Mouse (Mus musculus): ENCODE results near the gene Gm13030.

- TF ChIP-seq CTCF (IDR thresholded peaks at IDR 0.05; ENCODE audit: borderline replicate concordance, insufficient read depth, low read depth, low read length): no peak
- no peak for TF ChIP-seq POLR2A (IDR thresholded peaks at IDR 0.05; ENCODE audit: borderline replicate concordance, insufficient read depth, low read length)
Observed at GRCm38 (mm10) chr4:138868666-138869065, 5.1 kb downstream of the Gm13030 start.
